In genomic region chr17:28143751-28144150, GRCm38 (mm10) we compare ENCODE assay signal across 10 mouse cellular contexts. TPM values are rescaled to one million over a fixed set of nuclear protein-coding genes. Genes with fewer than 3 reads are reported as not detected.
DNase-seq lines count a peak whose midpoint lies in the region.
"Had no signal": no experiment of that assay in that cellular context is flagged by ENCODE, and none has a peak within 500 bp of the region (broad histone marks: within the 10 kb centered on the region; RNA-seq: fewer than 3 reads in every experiment).

No protein-coding gene starts in this region.

- H3K9me3 ChIP-seq in heart, embryonic 10.5 days: no peaks in the 10 kb centered on the region
- H3K9me3 ChIP-seq in midbrain, embryonic 10.5 days (replicated peaks): no peaks in the 10 kb centered on the region

- peaks cover 75% of the 10 kb centered on the region for H3K4me1 ChIP-seq in heart, embryonic 10.5 days
- H3K4me1 ChIP-seq in midbrain, embryonic 10.5 days: peaks cover 93% of the 10 kb centered on the region

- peaks cover 92% of the 10 kb centered on the region for H3K27me3 ChIP-seq in heart, embryonic 10.5 days (ENCODE audit: insufficient read depth, poor library complexity, severe bottlenecking)
- peaks cover 66% of the 10 kb centered on the region for H3K27me3 ChIP-seq in midbrain, embryonic 10.5 days (ENCODE audit: low read depth, poor library complexity, severe bottlenecking)

- peak overlapping the region; percentile 76 for H3K4me3 ChIP-seq in heart, embryonic 10.5 days
- peak overlapping the region; percentile 91 for H3K4me3 ChIP-seq in midbrain, embryonic 10.5 days
- H3K4me3 ChIP-seq: left cerebral cortex, adult 2 months had no signal

- intact Hi-C loops in gastrocnemius, postnatal 36 days (cut with DNase I): no loop called here

- no peak overlapping the region for H3K27ac ChIP-seq in heart, embryonic 10.5 days
- H3K27ac ChIP-seq in midbrain, embryonic 10.5 days (replicated peaks): peak overlapping the region; percentile 99
- H3K27ac ChIP-seq: left cerebral cortex, adult 2 months had no signal

- 0% methylated on average over 9 of the region's 9 CpGs for WGBS in heart, embryonic 10.5 days
- WGBS in midbrain, embryonic 10.5 days: under 1% methylated on average over 9 of the region's 9 CpGs

- DNase-seq in heart, embryonic 10.5 days (ENCODE audit: low spot score): no peak
- no peak for DNase-seq in heart, postnatal 4 days
- peak; percentile 53 for DNase-seq in thymus, postnatal 14 days
- no peak for DNase-seq in thymus, postnatal 0 days (ENCODE audit: low spot score)
- DNase-seq in midbrain, embryonic 10.5 days (ENCODE audit: low spot score): peak; percentile 59
- DNase-seq in urinary bladder, postnatal 14 days (ENCODE audit: low spot score): no peak
- no peak for DNase-seq in adrenal gland, adult 2 months
- no peak for DNase-seq in gastrocnemius, postnatal 36 days
- DNase-seq: right cerebral cortex, postnatal 14 days had no signal

- H3K36me3 ChIP-seq in heart, embryonic 10.5 days: no peaks in the 10 kb centered on the region
- peaks cover 20% of the 10 kb centered on the region for H3K36me3 ChIP-seq in midbrain, embryonic 10.5 days

RNA-seq across cellular contexts. Expression of gene Scube3, which starts 1.8 kb away (rescaled TPM):
- polyA plus RNA-seq in heart, embryonic 10.5 days (2016; fragmentation: Nextera tagmentation; extraction: Ambion mirVana): 2.1 and 5.5 TPM in 2 replicates
- 1 to 10 TPM; 1.1 to 1.4 TPM for total RNA-seq in heart, postnatal 4 days (2021)
- 0.08 and 0.12 TPM in 2 replicates for polyA plus RNA-seq in thymus, postnatal 0 days (2015; fragmentation: Nextera tagmentation; extraction: Ambion mirVana)
- 9.5 and 10.8 TPM in 2 replicates for polyA plus RNA-seq in midbrain, embryonic 10.5 days (2016; fragmentation: Nextera tagmentation; extraction: Ambion mirVana)
- total RNA-seq in adrenal gland, adult 2 months (2021): 10 to 100 TPM in 1 of 2 experiments, 1 to 10 TPM in 1; 9.8 to 16.7 TPM
- 28.1 and 33.1 TPM in 2 replicates for polyA plus RNA-seq in adrenal gland, adult 2 months (2012; rRNA removed)
- under 1 TPM; 0.13 to 0.15 TPM for total RNA-seq in gastrocnemius, postnatal 36 days (2021)

RNA-seq across cellular contexts. Expression of gene Zfp523, which starts 33.2 kb away (rescaled TPM):
- 28.1 and 34.2 TPM in 2 replicates for polyA plus RNA-seq in heart, embryonic 10.5 days (2016; fragmentation: Nextera tagmentation; extraction: Ambion mirVana)
- total RNA-seq in heart, postnatal 4 days (2021): 10 to 100 TPM; 29.2 to 32.8 TPM
- polyA plus RNA-seq in thymus, postnatal 0 days (2015; fragmentation: Nextera tagmentation; extraction: Ambion mirVana): 15.0 and 17.8 TPM in 2 replicates
- polyA plus RNA-seq in midbrain, embryonic 10.5 days (2016; fragmentation: Nextera tagmentation; extraction: Ambion mirVana): 32.4 and 38.0 TPM in 2 replicates
- 10 to 100 TPM; 31.3 to 39.2 TPM for total RNA-seq in adrenal gland, adult 2 months (2021)
- 118 and 122 TPM in 2 replicates for polyA plus RNA-seq in adrenal gland, adult 2 months (2012; rRNA removed)
- total RNA-seq in gastrocnemius, postnatal 36 days (2021): 10 to 100 TPM; 12.4 to 16.7 TPM

Comparison
In these comparisons a context has a peak if more than half of its experiments do, and no peak if none do; other contexts are left out.
1. DNase-seq: peak in thymus, postnatal 14 days (single experiment) and midbrain, embryonic 10.5 days (single experiment); none in heart, embryonic 10.5 days (single experiment), heart, postnatal 4 days (single experiment), thymus, postnatal 0 days (single experiment), urinary bladder, postnatal 14 days (single experiment), adrenal gland, adult 2 months (single experiment) and gastrocnemius, postnatal 36 days (0 of 2).